Mouse (Mus musculus) small intestine, adult 2 months (tissue): Measurements from ENCODE around the gene Scgb1a1.

ENCODE experiments used
- CTCF ChIP-seq: fragments of 200-500 bp; IDR thresholded peaks from 2 replicates; pipeline ENCODE4 v1.5.1; 2012; ENCODE audit warnings: low read depth, mild to moderate bottlenecking, control low read depth, inconsistent platforms, low read length, moderate library complexity, mixed read lengths; ENCODE audit not compliant: insufficient replicate concordance, insufficient read length; ENCODE audit errors: extremely low read depth
- POLR2A ChIP-seq: fragments of 200-500 bp; IDR thresholded peaks from 2 replicates; pipeline ENCODE4 v1.6.1; 2012; ENCODE audit warnings: low read depth, mild to moderate bottlenecking, control low read depth, inconsistent platforms, low read length, moderate library complexity

- TF ChIP-seq CTCF, result no peak
- no peak for TF ChIP-seq POLR2A
Observed at GRCm38 (mm10) chr19:9043123-9043522, 44.6 kb downstream of the Scgb1a1 start.
